Mouse (Mus musculus): Measurements from ENCODE around the gene Pard3b. TPM values are rescaled to one million over a fixed set of nuclear protein-coding genes. Genes with fewer than 3 reads are reported as not detected.

Pard3b gene
- polyA plus RNA-seq, 1 experiment from 2014 or later = 19.3 TPM

DNA sequence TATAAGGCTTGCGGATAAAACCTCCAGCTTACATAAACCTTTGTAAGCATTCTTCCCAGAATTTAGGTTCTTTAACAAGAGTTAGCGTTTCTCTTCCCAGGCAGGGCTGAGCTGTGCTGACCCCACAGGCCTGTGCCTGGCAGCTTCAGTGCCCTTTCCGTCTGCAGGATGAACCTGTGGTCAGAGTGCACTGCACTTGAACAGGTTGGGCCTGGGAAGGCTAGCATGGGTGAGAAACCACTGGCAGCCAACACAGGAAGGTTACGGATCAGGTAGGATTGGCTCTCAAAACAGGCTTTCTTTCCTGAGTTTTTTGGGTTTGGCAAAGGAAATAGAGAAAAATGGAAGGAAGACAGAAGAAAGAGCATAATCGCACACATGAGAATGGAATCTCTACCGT lies 790.1 kb downstream of the Pard3b start:
- Histone ChIP-seq H3K9ac (no peak overlapping the region), H3K4me1 (peaks cover 6% of the 10 kb centered on the region), H3K9me3 (no peaks in the 10 kb centered on the region), H3K4me3 (replicated peaks) (no peak overlapping the region), H3K36me3 (replicated peaks) (no peaks in the 10 kb centered on the region), H3K27ac (no peak overlapping the region), H3K27me3 (peaks cover 44% of the 10 kb centered on the region), H3K4me2 (no peak overlapping the region)
- no peak for ATAC-seq (ENCODE audit: low FRiP score)
- WGBS = 68% methylated on average over 6 of the region's 6 CpGs

DNA sequence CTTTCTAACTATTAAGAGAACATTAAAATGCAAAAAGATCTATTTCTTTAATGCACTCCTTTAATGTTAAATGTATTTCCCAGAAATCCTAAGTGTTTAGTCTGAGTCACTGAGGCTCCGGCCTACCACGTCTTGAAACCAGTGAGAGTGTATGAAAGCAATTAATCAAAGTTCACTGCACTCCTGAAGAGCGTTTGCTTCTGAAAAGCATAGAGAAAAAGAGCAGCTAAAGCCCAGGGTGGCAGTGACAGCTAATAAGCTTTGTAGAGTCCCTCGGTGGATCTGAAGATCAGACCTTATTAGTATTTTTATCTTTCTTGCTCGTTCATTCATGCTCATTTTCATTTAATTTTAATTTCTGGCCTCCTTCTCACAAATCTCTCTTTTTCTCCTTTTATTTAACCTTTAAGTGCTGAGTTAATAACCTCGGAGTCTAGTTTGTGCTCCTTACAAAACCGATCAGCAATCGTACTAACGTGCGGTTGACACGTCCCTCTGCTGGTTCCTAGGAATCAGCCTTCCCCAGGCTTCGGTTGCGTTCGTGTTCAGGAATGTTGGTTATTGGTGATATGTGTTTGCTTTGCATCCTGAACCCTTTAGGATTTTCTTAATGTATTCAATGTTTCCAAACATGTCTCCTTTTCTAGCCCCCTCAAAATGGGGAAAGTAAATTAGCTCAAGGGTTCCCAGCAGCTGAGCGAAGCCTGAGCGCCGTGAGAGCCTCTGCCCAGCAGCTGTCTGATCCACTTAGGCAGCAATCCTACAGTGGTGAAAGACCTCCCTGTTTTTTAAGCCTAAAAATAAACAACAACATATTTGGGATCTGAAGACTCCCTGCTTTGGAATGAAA lies 790.9 kb downstream of the Pard3b start:
- Histone ChIP-seq H3K4me3 (replicated peaks) (no peak overlapping the region), H3K9me3 (no peaks in the 10 kb centered on the region), H3K4me2 (peak overlapping the region; percentile 42), H3K27ac (no peak overlapping the region), H3K36me3 (replicated peaks) (no peaks in the 10 kb centered on the region), H3K4me1 (peaks cover 6% of the 10 kb centered on the region), H3K27me3 (peaks cover 52% of the 10 kb centered on the region), H3K9ac (no peak overlapping the region)
- ATAC-seq (ENCODE audit: low FRiP score) = peak; percentile 73; the same call in 1 of the 2 replicates
- 13% methylated on average over 17 of the region's 17 CpGs for WGBS

DNA sequence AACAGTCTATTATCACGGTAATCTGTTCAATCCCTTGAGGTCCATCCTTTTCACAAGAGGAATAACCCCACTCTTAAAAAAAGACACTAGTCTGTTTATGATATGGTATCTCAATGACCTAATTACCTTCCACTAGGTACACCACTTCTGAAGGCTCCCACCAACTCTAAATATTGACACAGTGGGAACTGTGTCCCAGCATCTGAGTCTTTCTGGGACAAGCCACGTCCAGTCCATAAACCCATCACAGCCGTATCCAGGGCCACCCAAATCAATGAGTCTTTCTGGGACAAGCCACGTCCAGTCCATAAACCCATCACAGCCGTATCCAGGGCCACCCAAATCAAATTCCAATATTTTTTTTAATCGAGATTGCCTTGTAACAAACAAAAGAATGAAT lies 792.4 kb downstream of the Pard3b start:
- Histone ChIP-seq H3K9ac (no peak overlapping the region), H3K27me3 (peaks cover 50% of the 10 kb centered on the region), H3K4me3 (replicated peaks) (no peak overlapping the region), H3K4me1 (peaks cover 10% of the 10 kb centered on the region), H3K9me3 (no peaks in the 10 kb centered on the region), H3K4me2 (no peak overlapping the region), H3K27ac (no peak overlapping the region), H3K36me3 (replicated peaks) (no peaks in the 10 kb centered on the region)
- no peak for ATAC-seq (ENCODE audit: low FRiP score)
- WGBS = 60% methylated on average over 6 of the region's 6 CpGs

DNA sequence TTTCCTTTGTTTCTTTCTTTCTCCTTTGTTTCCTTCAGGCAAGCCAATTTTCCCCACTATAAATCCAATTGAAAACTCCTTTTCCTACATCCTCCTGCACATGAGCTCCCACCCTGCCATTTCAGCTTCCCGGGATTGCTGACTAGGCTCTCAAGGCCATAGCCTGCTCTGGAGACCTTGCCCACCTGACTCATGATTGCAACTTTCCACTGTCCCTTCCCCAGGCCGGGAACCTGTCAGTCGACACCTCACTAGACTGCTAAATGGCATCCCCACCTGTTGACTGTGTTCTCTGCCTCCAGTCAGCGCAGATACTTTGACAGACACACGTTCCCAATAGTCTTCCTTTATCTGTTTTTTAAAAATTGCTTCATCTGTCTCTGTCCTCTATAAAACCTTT lies 795.3 kb downstream of the Pard3b start:
- Histone ChIP-seq H3K9ac (no peak overlapping the region), H3K4me2 (no peak overlapping the region), H3K27ac (no peak overlapping the region), H3K27me3 (peaks cover 32% of the 10 kb centered on the region), H3K4me3 (replicated peaks) (no peak overlapping the region), H3K4me1 (peaks cover 6% of the 10 kb centered on the region), H3K36me3 (replicated peaks) (no peaks in the 10 kb centered on the region), H3K9me3 (no peaks in the 10 kb centered on the region)
- no peak for ATAC-seq (ENCODE audit: low FRiP score)
- 72% methylated on average over 5 of the region's 5 CpGs for WGBS

DNA sequence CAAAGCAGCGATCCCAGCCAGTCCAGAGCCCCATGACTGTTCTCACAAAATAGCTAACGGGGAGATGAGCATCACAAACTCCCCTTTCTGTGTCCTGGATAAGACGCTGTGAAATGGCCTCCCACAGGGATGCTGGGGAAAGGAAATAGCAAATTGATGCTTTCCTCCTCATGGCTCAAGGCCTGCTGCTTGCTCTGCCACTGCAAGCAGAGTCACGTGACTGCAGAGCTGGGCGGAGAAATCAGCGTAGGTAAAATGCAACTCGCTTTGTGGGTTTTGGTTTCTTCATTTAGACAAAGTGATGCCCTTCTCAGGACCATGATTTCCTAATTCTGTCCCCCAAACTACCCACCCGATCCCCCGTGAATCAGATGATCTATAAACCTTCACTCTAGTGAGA lies 797.2 kb downstream of the Pard3b start:
- peaks cover 29% of the 10 kb centered on the region for H3K27me3 ChIP-seq
- 54% methylated on average over 9 of the region's 9 CpGs for WGBS
- no peak overlapping the region for H3K4me3 ChIP-seq (replicated peaks)
- no peak overlapping the region for H3K9ac ChIP-seq
- ATAC-seq (ENCODE audit: low FRiP score) = no peak
- H3K27ac ChIP-seq = no peak overlapping the region
- no peak overlapping the region for H3K4me2 ChIP-seq
- peaks cover 4% of the 10 kb centered on the region; the same call in 1 of the 2 replicates for H3K4me1 ChIP-seq
- H3K36me3 ChIP-seq (replicated peaks) = no peaks in the 10 kb centered on the region
- no peaks in the 10 kb centered on the region for H3K9me3 ChIP-seq

DNA sequence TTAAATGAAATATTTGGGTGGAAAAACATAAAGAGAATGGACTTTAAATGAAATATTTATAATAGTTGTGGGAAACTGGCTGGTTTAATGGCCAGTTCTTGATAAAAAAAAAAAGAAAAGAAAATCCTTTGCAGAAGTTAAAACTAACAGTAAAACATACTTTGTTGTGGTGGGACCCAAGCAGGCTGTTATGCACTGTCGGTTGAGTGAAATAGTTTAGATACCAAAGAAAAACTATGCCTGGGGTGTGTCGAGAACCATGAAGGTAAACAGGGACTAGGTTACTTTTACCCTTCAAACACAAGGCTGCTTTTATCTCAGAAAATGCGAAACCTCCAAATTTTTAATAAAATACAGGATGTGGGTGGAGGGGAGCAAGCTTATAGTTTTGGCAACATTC lies 797.7 kb downstream of the Pard3b start:
- Histone ChIP-seq H3K4me1 (peaks cover 4% of the 10 kb centered on the region; the same call in 1 of the 2 replicates), H3K9me3 (no peaks in the 10 kb centered on the region), H3K36me3 (replicated peaks) (no peaks in the 10 kb centered on the region), H3K4me2 (no peak overlapping the region), H3K27me3 (peaks cover 25% of the 10 kb centered on the region), H3K27ac (no peak overlapping the region), H3K9ac (no peak overlapping the region), H3K4me3 (replicated peaks) (no peak overlapping the region)
- WGBS = 88% methylated on average over 3 of the region's 3 CpGs
- ATAC-seq (ENCODE audit: low FRiP score) = no peak

DNA sequence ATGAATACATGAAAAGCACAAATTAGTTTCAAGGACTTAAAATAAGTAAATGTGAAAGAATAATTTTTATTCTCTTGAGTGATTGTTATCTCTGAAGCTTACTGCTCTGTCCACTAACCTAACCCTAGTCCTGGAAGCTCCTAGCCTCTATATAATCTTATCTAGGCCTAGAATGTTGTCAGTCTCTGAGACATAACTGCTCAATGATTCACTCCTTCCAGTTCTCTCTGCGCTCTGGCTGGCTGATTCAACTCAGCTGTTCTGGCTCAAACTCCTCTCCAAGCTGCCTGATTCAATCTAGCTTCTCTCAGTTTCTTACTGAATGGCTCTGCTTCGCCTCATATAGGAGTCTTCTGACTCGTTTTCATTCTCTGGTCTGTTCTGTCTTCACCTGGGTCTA lies 798.9 kb downstream of the Pard3b start:
- H3K4me1 ChIP-seq = peaks cover 4% of the 10 kb centered on the region; the same call in 1 of the 2 replicates
- H3K36me3 ChIP-seq (replicated peaks) = no peaks in the 10 kb centered on the region
- no peak overlapping the region for H3K4me3 ChIP-seq (replicated peaks)
- H3K4me2 ChIP-seq = no peak overlapping the region
- ATAC-seq (ENCODE audit: low FRiP score) = no peak
- WGBS = 78% methylated on average over 3 of the region's 3 CpGs
- H3K27ac ChIP-seq = no peak overlapping the region
- peaks cover 23% of the 10 kb centered on the region for H3K27me3 ChIP-seq
- H3K9me3 ChIP-seq = no peaks in the 10 kb centered on the region
- no peak overlapping the region for H3K9ac ChIP-seq

DNA sequence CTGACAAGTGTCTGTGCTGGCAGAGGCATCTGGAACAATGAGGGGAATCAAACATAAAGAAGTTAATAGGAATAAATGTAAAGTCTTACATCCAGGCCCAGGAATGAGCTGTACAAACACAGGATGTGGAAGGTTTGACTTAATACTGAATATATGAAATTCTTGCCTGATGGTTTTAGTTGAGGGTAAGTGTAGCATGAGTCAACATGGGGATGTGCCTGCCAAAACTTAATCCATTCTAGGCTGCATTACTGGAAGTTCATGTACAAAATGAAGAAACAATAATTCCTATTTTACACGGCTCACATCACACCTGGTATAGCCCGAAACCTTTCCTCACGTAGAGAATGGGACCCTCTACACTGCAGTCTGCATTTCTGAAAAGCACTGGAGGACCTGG lies 805.8 kb downstream of the Pard3b start:
- H3K4me3 ChIP-seq (replicated peaks) = no peak overlapping the region
- H3K27me3 ChIP-seq = no peaks in the 10 kb centered on the region
- no peak overlapping the region for H3K9ac ChIP-seq
- no peak overlapping the region for H3K4me2 ChIP-seq
- 93% methylated on average over 3 of the region's 3 CpGs for WGBS
- H3K27ac ChIP-seq = no peak overlapping the region
- no peaks in the 10 kb centered on the region for H3K9me3 ChIP-seq
- H3K36me3 ChIP-seq (replicated peaks) = no peaks in the 10 kb centered on the region
- ATAC-seq (ENCODE audit: low FRiP score) = no peak
- H3K4me1 ChIP-seq = no peaks in the 10 kb centered on the region

DNA sequence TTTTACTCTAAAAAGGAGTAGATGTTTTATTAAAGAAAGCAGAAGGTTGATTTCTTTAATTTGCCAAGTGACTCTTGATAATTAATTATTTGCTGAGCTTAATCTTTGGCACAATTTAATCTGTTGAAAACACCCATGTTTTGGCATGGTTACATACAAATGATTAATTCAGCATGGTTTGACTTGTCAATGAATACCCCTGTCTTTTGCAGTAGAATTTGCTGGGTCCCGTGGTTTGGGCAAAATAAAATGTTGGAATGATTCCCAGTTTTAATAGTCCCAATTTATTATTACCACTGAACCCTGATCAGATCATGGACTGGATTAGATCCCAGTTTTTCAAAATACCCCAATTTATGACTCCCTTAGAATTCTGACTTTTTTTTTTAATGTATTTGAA lies 808.2 kb downstream of the Pard3b start:
- Histone ChIP-seq H3K4me2 (no peak overlapping the region), H3K27ac (no peak overlapping the region), H3K36me3 (replicated peaks) (no peaks in the 10 kb centered on the region), H3K27me3 (no peaks in the 10 kb centered on the region), H3K4me3 (replicated peaks) (no peak overlapping the region), H3K4me1 (no peaks in the 10 kb centered on the region), H3K9me3 (no peaks in the 10 kb centered on the region), H3K9ac (no peak overlapping the region)
- ATAC-seq (ENCODE audit: low FRiP score) = no peak
- WGBS = 65% methylated on average over 1 of the region's 1 CpGs

DNA sequence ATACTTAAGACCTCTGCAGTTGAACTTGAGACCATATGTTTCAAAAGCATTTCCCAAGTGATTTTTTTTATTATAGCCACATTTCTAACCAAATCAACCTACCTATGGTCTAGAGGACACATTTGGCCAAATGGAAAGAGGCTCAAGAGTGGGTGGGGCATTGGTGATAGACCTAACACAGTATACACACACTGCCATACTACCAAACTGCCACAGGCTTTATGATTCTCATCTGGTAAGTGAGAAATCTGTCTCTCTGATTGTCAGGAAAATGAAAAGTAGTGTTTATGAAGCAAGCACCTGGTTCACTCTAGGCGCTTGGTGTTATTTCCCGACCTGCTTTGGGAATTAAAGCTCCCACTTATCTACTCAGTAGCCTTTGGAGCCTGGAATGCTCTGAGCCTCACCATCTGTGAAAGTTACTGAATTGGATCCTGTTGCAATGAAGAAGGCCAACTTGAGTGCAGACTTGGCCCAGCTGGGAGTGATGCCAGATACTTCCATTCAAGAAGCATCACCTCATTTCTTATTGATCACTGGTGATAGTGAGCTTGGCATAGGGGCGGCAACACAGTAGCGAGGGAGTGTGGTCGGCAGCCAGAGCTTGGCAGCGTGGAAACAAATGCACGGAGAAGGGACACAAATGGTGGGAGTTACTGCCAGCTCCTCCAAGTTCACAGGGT lies 810.7 kb downstream of the Pard3b start:
- 89% methylated on average over 7 of the region's 7 CpGs for WGBS
- Histone ChIP-seq H3K27me3 (no peaks in the 10 kb centered on the region), H3K4me1 (no peaks in the 10 kb centered on the region), H3K36me3 (replicated peaks) (no peaks in the 10 kb centered on the region), H3K4me2 (no peak overlapping the region), H3K27ac (no peak overlapping the region), H3K9ac (no peak overlapping the region), H3K9me3 (no peaks in the 10 kb centered on the region), H3K4me3 (replicated peaks) (no peak overlapping the region)
- ATAC-seq (ENCODE audit: low FRiP score) = no peak

DNA sequence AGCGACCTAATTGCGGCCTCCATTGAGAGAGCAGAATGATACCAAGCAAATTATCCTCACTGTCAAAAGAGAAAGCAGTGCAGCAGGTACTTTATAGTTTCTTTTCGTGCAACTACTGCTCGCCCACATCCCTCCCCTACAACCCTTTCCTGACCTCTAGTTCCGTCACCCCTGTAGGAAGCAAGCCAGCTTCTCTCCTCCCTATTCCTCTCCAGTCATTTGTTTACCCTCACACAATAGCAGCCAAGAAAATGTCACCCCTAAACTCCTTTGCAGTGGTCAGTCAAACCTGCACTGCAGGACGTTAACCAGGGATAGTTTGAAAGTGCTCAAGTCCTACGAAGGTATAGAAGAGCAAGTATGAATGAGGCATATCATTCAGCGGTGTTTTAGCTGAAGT lies 826.9 kb downstream of the Pard3b start:
- H3K9ac ChIP-seq = no peak overlapping the region
- H3K27me3 ChIP-seq = no peaks in the 10 kb centered on the region
- no peak for ATAC-seq (ENCODE audit: low FRiP score)
- H3K4me2 ChIP-seq = no peak overlapping the region
- H3K4me3 ChIP-seq (replicated peaks) = no peak overlapping the region
- peaks cover 8% of the 10 kb centered on the region; the same call in 1 of the 2 replicates for H3K4me1 ChIP-seq
- 43% methylated on average over 8 of the region's 8 CpGs for WGBS
- no peaks in the 10 kb centered on the region for H3K36me3 ChIP-seq (replicated peaks)
- H3K27ac ChIP-seq = no peak overlapping the region
- H3K9me3 ChIP-seq = no peaks in the 10 kb centered on the region

DNA sequence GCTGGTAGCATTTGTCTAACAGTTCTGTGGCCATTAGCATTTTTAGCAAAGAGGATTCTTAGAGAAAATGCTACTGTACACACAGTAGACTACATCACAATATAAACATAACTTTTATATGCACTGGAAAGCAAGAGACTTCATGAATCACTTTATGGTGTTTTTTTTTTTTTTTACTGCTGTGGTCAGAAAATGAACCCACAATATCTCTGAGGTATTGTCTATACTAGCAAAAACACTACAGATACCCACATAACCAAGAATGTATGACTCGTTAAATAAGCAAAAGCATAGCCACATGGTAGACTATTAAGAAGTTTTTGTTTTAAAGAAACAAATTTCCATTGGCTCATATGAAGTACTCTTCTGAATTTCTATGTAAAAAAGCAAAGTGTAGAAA lies 827.9 kb downstream of the Pard3b start:
- Histone ChIP-seq H3K4me3 (replicated peaks) (no peak overlapping the region), H3K27ac (no peak overlapping the region), H3K36me3 (replicated peaks) (no peaks in the 10 kb centered on the region), H3K9ac (no peak overlapping the region), H3K27me3 (no peaks in the 10 kb centered on the region), H3K4me2 (no peak overlapping the region), H3K9me3 (no peaks in the 10 kb centered on the region), H3K4me1 (peaks cover 8% of the 10 kb centered on the region; the same call in 1 of the 2 replicates)
- no peak for ATAC-seq (ENCODE audit: low FRiP score)
- WGBS = 92% methylated on average over 1 of the region's 1 CpGs

DNA sequence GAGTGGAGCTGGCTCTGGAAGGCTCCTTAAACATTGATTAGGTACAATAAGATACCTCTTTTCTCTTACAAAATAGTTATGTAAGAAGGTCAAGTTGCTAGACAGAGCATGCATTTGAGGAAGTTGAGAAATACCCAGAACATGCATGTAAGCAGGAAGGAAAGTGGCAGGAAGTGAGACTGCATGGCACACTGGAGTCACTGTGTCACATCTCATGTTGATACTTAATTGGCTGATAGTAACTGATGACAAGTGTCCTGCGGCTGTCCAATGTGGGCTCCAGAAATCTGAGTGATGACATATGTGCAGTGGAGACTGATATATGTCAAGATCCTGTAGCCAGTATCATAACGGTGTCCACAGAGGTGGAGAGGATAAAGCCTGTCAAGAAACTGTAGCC lies 844.4 kb downstream of the Pard3b start:
- no peak overlapping the region for H3K4me3 ChIP-seq (replicated peaks)
- no peak overlapping the region for H3K9ac ChIP-seq
- H3K36me3 ChIP-seq (replicated peaks) = no peaks in the 10 kb centered on the region
- H3K9me3 ChIP-seq = no peaks in the 10 kb centered on the region
- no peaks in the 10 kb centered on the region for H3K4me1 ChIP-seq
- no peak overlapping the region for H3K4me2 ChIP-seq
- H3K27ac ChIP-seq = no peak overlapping the region
- no peak for ATAC-seq (ENCODE audit: low FRiP score)
- no peaks in the 10 kb centered on the region for H3K27me3 ChIP-seq
- WGBS = 92% methylated on average over 2 of the region's 2 CpGs
